Mouse (Mus musculus) T-helper 1 cell (primary cell): ENCODE measurements around the gene Fam117a.

ENCODE experiments used
- in situ Hi-C: fragments of 300-600 bp; cut with MboI, MseI; formaldehyde crosslinking; loops from one replicate; pipeline ENCODE4 v1.15.1; 2025; ENCODE audit warnings: high pct_unique_total_duplicates

Gene Fam117a

GRCm38 (mm10) chr11:95358263-95358662 lies 21.4 kb downstream of the Fam117a start:
- in situ Hi-C loops: no loop called here

GRCm38 (mm10) chr11:95364388-95364787 lies 27.6 kb downstream of the Fam117a start:
- in situ Hi-C loops: no loop called here

- in situ Hi-C loops: no loop called here
These were observed 28.8 kb downstream of the Fam117a start for GRCm38 (mm10) chr11:95365596-95365995.

GRCm38 (mm10) chr11:95366280-95366897 lies 29.6 kb downstream of the Fam117a start:
- in situ Hi-C loops: no loop called here

GRCm38 (mm10) chr11:95367011-95367735 lies 30.4 kb downstream of the Fam117a start:
- in situ Hi-C loops: no loop called here

GRCm38 (mm10) chr11:95368231-95368823 lies 31.5 kb downstream of the Fam117a start:
- in situ Hi-C loops: no loop called here

- in situ Hi-C loops: no loop called here
These were observed 32.1 kb downstream of the Fam117a start for GRCm38 (mm10) chr11:95368871-95369270.

GRCm38 (mm10) chr11:95369964-95370890 lies 33.4 kb downstream of the Fam117a start:
- in situ Hi-C loops: no loop called here

GRCm38 (mm10) chr11:95371182-95371581 lies 34.4 kb downstream of the Fam117a start:
- in situ Hi-C loops: no loop called here

GRCm38 (mm10) chr11:95378926-95379325 lies 42.1 kb downstream of the Fam117a start:
- in situ Hi-C loops: no loop called here

- in situ Hi-C loops: no loop called here
These were observed 42.7 kb downstream of the Fam117a start for GRCm38 (mm10) chr11:95379552-95379951.

GRCm38 (mm10) chr11:95380711-95381110 lies 43.9 kb downstream of the Fam117a start:
- in situ Hi-C loops: no loop called here

GRCm38 (mm10) chr11:95381146-95381545 lies 44.3 kb downstream of the Fam117a start:
- in situ Hi-C loops: no loop called here

GRCm38 (mm10) chr11:95383331-95383986 lies 46.6 kb downstream of the Fam117a start:
- in situ Hi-C loops: no loop called here

- in situ Hi-C loops: no loop called here
These were observed 47.1 kb downstream of the Fam117a start for GRCm38 (mm10) chr11:95384004-95384318.

- in situ Hi-C loops: no loop called here
These were observed 47.6 kb downstream of the Fam117a start, which contains the start of gene Slc35b1 for GRCm38 (mm10) chr11:95384319-95384972. Slc35b1 (plus strand) TSS chr11:95384692.

GRCm38 (mm10) chr11:95384973-95385320 lies 48.1 kb downstream of the Fam117a start:
- in situ Hi-C loops: no loop called here

GRCm38 (mm10) chr11:95387354-95387753 lies 50.5 kb downstream of the Fam117a start:
- in situ Hi-C loops: no loop called here

- in situ Hi-C loops: no loop called here
These were observed 52.2 kb downstream of the Fam117a start for GRCm38 (mm10) chr11:95389006-95389405.

GRCm38 (mm10) chr11:95390420-95390819 lies 53.6 kb downstream of the Fam117a start:
- in situ Hi-C loops: loop anchor here (5.0 kb wide), 1 partner anchor 132 kb away; no protein-coding TSS in a partner anchor

- in situ Hi-C loops: loop anchor here (5.0 kb wide), 1 partner anchor 131 kb away; no protein-coding TSS in a partner anchor
These were observed 54.4 kb downstream of the Fam117a start for GRCm38 (mm10) chr11:95391201-95391600.
